Mouse (Mus musculus) hindbrain, embryonic 14.5 days (tissue): Measurements from ENCODE around the gene Sdhaf3. TPM values are rescaled to one million over a fixed set of nuclear protein-coding genes. Genes with fewer than 3 reads are reported as not detected.
A peak's percentile ranks its signal among the peaks of the same experiment; 100 is the strongest.

Source experiments
- ATAC-seq: fragments of 200-750 bp; cut with Nextera tagmentation; 2 replicates; pipeline ENCODE4 v1.8.0; 2017; ENCODE audit warnings: moderate number of reproducible peaks, mild to moderate bottlenecking, moderate TSS enrichment, moderate library complexity; ENCODE audit not compliant: low FRiP score
- DNase-seq: peaks from one replicate; pipeline ENCODE4 v3.0.0-alpha.2; 2015; ENCODE audit warnings: low spot score
- H3K27ac ChIP-seq: fragments of 300-500 bp; sonication (generic); 2 replicates; pipeline ENCODE4 v1.5.1; 2014; ENCODE audit warnings: mild to moderate bottlenecking, moderate library complexity
- H3K27me3 ChIP-seq: fragments of 300-500 bp; sonication (generic); 2 replicates; pipeline ENCODE4 v1.6.1; 2014; ENCODE audit warnings: mild to moderate bottlenecking, low read length, mixed read lengths; ENCODE audit not compliant: control insufficient read depth, insufficient read depth
- H3K36me3 ChIP-seq: fragments of 300-500 bp; sonication (generic); replicated peaks from 2 replicates; pipeline ENCODE4 v1.6.1; 2014; ENCODE audit not compliant: control insufficient read depth, insufficient read depth
- H3K4me1 ChIP-seq: fragments of 300-500 bp; sonication (generic); replicated peaks from 2 replicates; pipeline ENCODE4 v1.6.1; 2014; ENCODE audit warnings: antibody characterized with exemption, low read length, mixed read lengths; ENCODE audit not compliant: control insufficient read depth, insufficient read depth
- H3K4me2 ChIP-seq: fragments of 300-500 bp; sonication (generic); replicated peaks from 2 replicates; pipeline ENCODE4 v1.6.1; 2014; ENCODE audit warnings: mild to moderate bottlenecking, moderate library complexity
- H3K4me3 ChIP-seq: fragments of 300-500 bp; sonication (generic); replicated peaks from 2 replicates; pipeline ENCODE4 v1.5.1; 2014; ENCODE audit warnings: mild to moderate bottlenecking, low read length
- H3K9ac ChIP-seq: fragments of 300-500 bp; sonication (generic); 2 replicates; pipeline ENCODE4 v1.6.1; 2014
- H3K9me3 ChIP-seq: fragments of 300-500 bp; sonication (generic); 2 replicates; pipeline ENCODE4 v1.6.1; 2016; ENCODE audit warnings: low read length; ENCODE audit not compliant: control insufficient read depth
- WGBS: fragments of 180-500 bp; shearing (Covaris S2); extraction: QIAGEN DNeasy Blood & Tissue Kit; methylation state at CpG from one replicate; pipeline ENCODE4 v1.1.7; 2014; 5-methylcytosine and 5-hydroxymethylcytosine counted together
- polyA plus RNA-seq: library from polyadenylated mRNA; unstranded; fragments of >200 nt; fragmentation: Nextera tagmentation; extraction: Ambion mirVana; gene quantifications from 2 replicates; pipeline ENCODE4 v1.2.1, GENCODE M21; 2014

Sdhaf3 gene
- polyA plus RNA-seq, 1 experiment from 2014 or later = 8.3 TPM

- H3K4me1 ChIP-seq = no peaks in the 10 kb centered on the region
- H3K4me2 ChIP-seq = no peak overlapping the region
- 97% methylated on average over 6 of the region's 6 CpGs for WGBS
- ATAC-seq (no peak), DNase-seq (no peak)
- H3K27me3 ChIP-seq = no peaks in the 10 kb centered on the region
- no peak overlapping the region for H3K9ac ChIP-seq
- H3K9me3 ChIP-seq = no peaks in the 10 kb centered on the region
- no peak overlapping the region for H3K27ac ChIP-seq
- peaks cover 8% of the 10 kb centered on the region for H3K36me3 ChIP-seq
- H3K4me3 ChIP-seq = no peak overlapping the region
Observed at GRCm38 (mm10) chr6:7038087-7038486, 82.3 kb downstream of the Sdhaf3 start.

DNA sequence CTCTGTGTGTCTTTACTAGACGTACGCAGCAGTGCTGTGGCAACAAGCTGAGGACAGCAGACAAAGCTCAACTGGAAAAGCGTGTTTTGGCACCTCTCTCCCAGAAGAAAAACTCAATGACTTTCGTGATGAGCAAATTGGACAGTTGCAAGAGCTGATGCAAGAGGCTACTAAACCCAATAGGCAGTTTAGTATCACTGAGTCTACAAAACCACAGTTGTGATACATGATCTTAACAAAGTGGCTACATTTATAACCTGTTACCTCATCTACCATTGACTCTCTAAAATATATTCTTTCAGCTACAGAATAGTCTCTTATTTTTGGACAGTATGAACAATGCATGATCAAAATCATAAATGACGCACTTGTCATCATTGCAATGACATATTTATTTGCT lies 83.0 kb downstream of the Sdhaf3 start:
- Histone ChIP-seq H3K9ac (no peak overlapping the region), H3K9me3 (no peaks in the 10 kb centered on the region), H3K4me2 (no peak overlapping the region), H3K36me3 (peaks cover 8% of the 10 kb centered on the region), H3K27ac (no peak overlapping the region), H3K4me3 (no peak overlapping the region), H3K27me3 (no peaks in the 10 kb centered on the region), H3K4me1 (no peaks in the 10 kb centered on the region)
- ATAC-seq (no peak), DNase-seq (no peak)
- 91% methylated on average over 5 of the region's 5 CpGs for WGBS

GRCm38 (mm10) chr6:7041912-7042311 lies 86.1 kb downstream of the Sdhaf3 start:
- Histone ChIP-seq H3K4me2 (no peak overlapping the region), H3K36me3 (peaks cover 8% of the 10 kb centered on the region), H3K27me3 (no peaks in the 10 kb centered on the region), H3K4me3 (no peak overlapping the region), H3K4me1 (no peaks in the 10 kb centered on the region), H3K9ac (no peak overlapping the region), H3K9me3 (no peaks in the 10 kb centered on the region), H3K27ac (no peak overlapping the region)
- DNase-seq (no peak), ATAC-seq (no peak)
- WGBS = 89% methylated on average over 1 of the region's 1 CpGs

DNA sequence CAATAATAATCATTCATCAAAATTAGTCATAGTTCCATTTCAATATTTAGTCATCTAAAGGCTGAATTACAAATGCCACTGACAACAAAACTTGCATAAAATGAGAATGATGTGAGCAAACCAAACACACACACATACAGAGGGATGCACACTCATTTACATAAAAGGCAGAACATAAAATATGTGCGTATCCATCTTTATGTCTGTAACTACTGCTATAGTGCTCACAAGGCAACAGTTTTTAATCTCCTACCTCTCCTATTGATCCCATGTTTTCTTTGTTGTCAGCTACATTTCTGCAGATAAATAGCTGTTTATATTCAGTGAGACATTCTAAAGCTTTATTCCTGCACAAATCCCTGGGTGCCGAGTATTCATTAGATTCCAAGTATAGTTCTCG lies 107.0 kb downstream of the Sdhaf3 start:
- H3K4me1 ChIP-seq = no peaks in the 10 kb centered on the region
- WGBS = 66% methylated on average over 3 of the region's 3 CpGs
- no peak overlapping the region for H3K27ac ChIP-seq
- H3K36me3 ChIP-seq = no peaks in the 10 kb centered on the region
- ATAC-seq = no peak
- H3K4me2 ChIP-seq = no peak overlapping the region
- H3K9ac ChIP-seq = no peak overlapping the region
- no peak overlapping the region for H3K4me3 ChIP-seq
- no peaks in the 10 kb centered on the region for H3K27me3 ChIP-seq
- DNase-seq = no peak
- H3K9me3 ChIP-seq = no peaks in the 10 kb centered on the region

GRCm38 (mm10) chr6:7068782-7069181 lies 113.0 kb downstream of the Sdhaf3 start:
- DNase-seq (no peak), ATAC-seq (no peak; the same call in 1 of the 2 replicates)
- WGBS = 28% methylated on average over 3 of the region's 3 CpGs
- H3K4me2 ChIP-seq = no peak overlapping the region
- H3K9me3 ChIP-seq = no peaks in the 10 kb centered on the region
- no peaks in the 10 kb centered on the region for H3K36me3 ChIP-seq
- no peak overlapping the region for H3K27ac ChIP-seq
- no peak overlapping the region for H3K9ac ChIP-seq
- H3K4me1 ChIP-seq = no peaks in the 10 kb centered on the region
- H3K27me3 ChIP-seq = no peaks in the 10 kb centered on the region
- H3K4me3 ChIP-seq = no peak overlapping the region

GRCm38 (mm10) chr6:7069463-7069862 lies 113.7 kb downstream of the Sdhaf3 start:
- H3K36me3 ChIP-seq = no peaks in the 10 kb centered on the region
- H3K27me3 ChIP-seq = no peaks in the 10 kb centered on the region
- H3K9me3 ChIP-seq = no peaks in the 10 kb centered on the region
- no peak overlapping the region for H3K4me3 ChIP-seq
- no peaks in the 10 kb centered on the region for H3K4me1 ChIP-seq
- no peak overlapping the region for H3K9ac ChIP-seq
- DNase-seq = no peak
- H3K27ac ChIP-seq = no peak overlapping the region
- ATAC-seq = no peak
- 31% methylated on average over 2 of the region's 2 CpGs for WGBS
- no peak overlapping the region for H3K4me2 ChIP-seq

- Histone ChIP-seq H3K27me3 (no peaks in the 10 kb centered on the region), H3K9ac (no peak overlapping the region), H3K4me3 (no peak overlapping the region), H3K9me3 (no peaks in the 10 kb centered on the region), H3K36me3 (no peaks in the 10 kb centered on the region), H3K27ac (no peak overlapping the region), H3K4me1 (no peaks in the 10 kb centered on the region), H3K4me2 (no peak overlapping the region)
- WGBS = 51% methylated on average over 3 of the region's 3 CpGs
- ATAC-seq = no peak
- no peak for DNase-seq
Observed at GRCm38 (mm10) chr6:7082054-7082453, 126.2 kb downstream of the Sdhaf3 start.

GRCm38 (mm10) chr6:7082467-7083259 lies 126.9 kb downstream of the Sdhaf3 start:
- Histone ChIP-seq H3K27ac (no peak overlapping the region), H3K4me2 (no peak overlapping the region), H3K27me3 (no peaks in the 10 kb centered on the region), H3K4me3 (no peak overlapping the region), H3K9me3 (no peaks in the 10 kb centered on the region), H3K36me3 (no peaks in the 10 kb centered on the region), H3K4me1 (no peaks in the 10 kb centered on the region), H3K9ac (no peak overlapping the region)
- 59% methylated on average over 5 of the region's 5 CpGs for WGBS
- ATAC-seq (peak; percentile 65; the same call in 1 of the 2 replicates), DNase-seq (no peak)

DNA sequence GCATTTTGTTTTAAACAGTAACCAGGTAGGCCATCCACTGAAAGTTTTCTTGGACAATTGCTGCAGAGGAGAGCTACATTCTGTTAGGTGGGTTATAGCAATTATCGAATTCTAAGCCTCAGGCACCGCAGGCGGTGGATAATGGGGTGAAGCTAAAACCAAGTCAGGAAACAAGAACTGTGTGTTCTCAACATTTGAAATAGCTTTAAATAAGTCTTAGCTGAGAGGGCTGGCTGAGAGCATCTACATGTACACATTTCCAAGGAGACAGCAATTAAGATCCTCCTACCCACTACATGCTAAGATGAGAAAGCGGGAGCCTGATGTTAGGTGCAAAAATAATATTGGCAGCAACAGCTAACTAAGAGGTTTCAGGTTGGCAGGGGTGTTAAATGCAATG lies 127.9 kb downstream of the Sdhaf3 start:
- Histone ChIP-seq H3K9ac (no peak overlapping the region), H3K36me3 (no peaks in the 10 kb centered on the region), H3K4me2 (no peak overlapping the region), H3K4me1 (no peaks in the 10 kb centered on the region), H3K9me3 (no peaks in the 10 kb centered on the region), H3K27ac (no peak overlapping the region), H3K4me3 (no peak overlapping the region), H3K27me3 (no peaks in the 10 kb centered on the region)
- no peak for DNase-seq
- WGBS = 91% methylated on average over 4 of the region's 4 CpGs
- no peak for ATAC-seq

- ATAC-seq = peak; percentile 27; the same call in 1 of the 2 replicates
- H3K9ac ChIP-seq = no peak overlapping the region
- DNase-seq = no peak
- H3K36me3 ChIP-seq = no peaks in the 10 kb centered on the region
- WGBS = 63% methylated on average over 2 of the region's 2 CpGs
- no peak overlapping the region for H3K27ac ChIP-seq
- H3K4me3 ChIP-seq = no peak overlapping the region
- no peak overlapping the region for H3K4me2 ChIP-seq
- H3K27me3 ChIP-seq = no peaks in the 10 kb centered on the region
- H3K9me3 ChIP-seq = no peaks in the 10 kb centered on the region
- no peaks in the 10 kb centered on the region for H3K4me1 ChIP-seq
Observed at GRCm38 (mm10) chr6:7084370-7084769, 128.6 kb downstream of the Sdhaf3 start.
